Mouse (Mus musculus) left cerebral cortex, adult 2 months (tissue): ENCODE data around the gene Raet1e. TPM values are rescaled to one million over a fixed set of nuclear protein-coding genes. Genes with fewer than 3 reads are reported as not detected.
"Not testable (repeated sequence)": the region's sequence is repeated elsewhere in the genome, so short reads cannot be mapped to it uniquely, and the experiment has no call there.

Source experiments
- DNase-seq, 2 experiments: peaks; one replicate each; pipeline ENCODE4 v3.0.0; 2021 to 2022; ENCODE audit warnings: low spot score in 2 of 2, mixed read lengths in 1 of 2; ENCODE audit errors: extremely low spot score in 1 of 2
- H3K27ac ChIP-seq: fragments of 200-600 bp; 2 replicates; pipeline ENCODE4 v1.8.1; 2022
- H3K4me3 ChIP-seq: fragments of 200-600 bp; 2 replicates; pipeline ENCODE4 v1.8.1; 2022
- CTCF ChIP-seq: fragments of 200-600 bp; IDR thresholded peaks from 2 replicates; pipeline ENCODE4 v1.8.1; 2022; ENCODE audit warnings: antibody characterized with exemption, mild to moderate bottlenecking, moderate library complexity
- intact Hi-C: fragments of 180-260 bp; cut with DNase I; formaldehyde crosslinking; loops from one replicate; pipeline ENCODE4 v1.15.1; 2025
- long read RNA-seq, 2 experiments: library from polyadenylated mRNA; stranded (forward); transcript quantifications; one replicate each; pipeline ENCODE4 v2.0.0; 2021; ENCODE audit warnings: borderline mapping rate in 2 of 2
- total RNA-seq, 2 experiments: library from RNA; stranded (reverse); gene quantifications; 2 replicates each; pipeline ENCODE4 v1.2.3; 2021

Gene Raet1e
- under 1 TPM in 1 of 2 experiments, not detected in 1; 0.29 TPM for total RNA-seq
- long read RNA-seq, experiment 1, result 0 reads
- long read RNA-seq, experiment 2, result 0 reads

DNA sequence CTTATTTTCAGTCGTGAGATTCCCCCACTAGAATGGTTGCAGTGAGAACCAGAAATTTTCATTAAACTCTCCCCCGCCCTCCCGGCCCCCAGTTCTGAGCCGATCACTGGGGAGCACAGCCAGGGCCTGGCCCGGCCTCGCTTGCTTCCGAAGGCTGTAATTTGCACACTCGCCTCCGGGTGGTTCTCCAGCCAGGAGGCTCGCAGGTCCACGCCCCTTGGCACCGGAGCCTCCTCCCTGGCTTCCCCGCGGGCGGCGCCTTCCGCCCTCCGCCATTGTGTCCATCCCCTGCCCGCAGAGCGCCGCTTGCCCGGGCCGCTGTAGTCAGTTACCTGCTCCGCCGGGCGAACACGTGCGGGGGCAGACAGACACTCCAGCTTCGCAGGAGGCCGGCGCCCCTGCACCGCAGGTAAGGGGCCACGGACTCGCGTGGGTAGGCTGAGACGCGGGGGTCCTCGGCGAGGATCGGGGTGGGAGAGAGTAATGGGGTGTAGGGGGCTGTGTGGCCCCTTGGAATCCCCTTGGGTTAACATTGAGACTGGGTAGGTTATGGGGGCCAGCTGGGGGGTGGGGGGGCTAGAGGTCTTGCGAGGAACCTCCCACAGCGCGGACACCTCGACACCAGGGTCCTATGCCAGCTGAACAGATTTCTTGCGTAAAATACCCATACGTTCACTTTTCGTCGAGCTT lies at the start of gene Raet1e, which contains the start of gene H60b:
Gene Raet1e (plus strand): TSS at position 260 of the 690 bp plus-strand sequence.
Gene H60b (plus strand): TSS at position 277 of the 690 bp plus-strand sequence.
- intact Hi-C loops, result loop anchor here (10.0 kb wide), 1 partner anchor 686 kb away; no protein-coding TSS in a partner anchor
- not testable (repeated sequence) for H3K4me3 ChIP-seq

DNA sequence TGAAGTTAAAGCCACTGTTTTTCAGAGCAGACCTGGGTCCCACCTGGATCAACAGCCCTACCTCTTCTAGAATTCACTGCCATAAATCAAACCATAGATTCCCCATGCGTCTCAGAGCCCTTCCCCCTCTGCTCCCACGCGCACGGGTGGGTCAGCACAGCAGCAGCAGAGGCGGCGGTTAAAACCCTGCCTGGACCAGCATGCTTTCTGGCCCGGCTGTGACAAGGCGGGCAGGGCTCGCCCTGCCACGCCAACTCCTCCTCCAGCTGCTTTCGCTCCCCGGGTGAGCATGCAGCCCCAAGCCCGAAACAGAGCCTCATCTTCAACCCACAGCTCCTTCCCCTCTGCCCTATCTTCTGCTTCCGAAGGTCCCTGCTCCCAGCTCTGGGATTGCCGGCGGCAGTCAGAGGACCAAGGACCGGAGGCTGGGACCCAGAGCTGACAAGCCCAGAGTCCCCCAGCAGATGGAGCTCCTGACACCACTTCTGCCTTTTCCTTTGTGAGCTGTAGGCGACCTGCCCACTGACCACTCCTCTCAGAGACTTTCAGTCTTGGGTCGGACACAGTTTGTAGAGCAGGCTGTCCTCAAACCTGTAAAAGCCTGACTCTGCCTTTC lies 17.6 kb upstream of the Raet1e start:
- no peak overlapping the region for H3K27ac ChIP-seq
- TF ChIP-seq CTCF, result peak; percentile 80
- peak; percentile 47 to 74 for DNase-seq
- peak overlapping the region; percentile 39 for H3K4me3 ChIP-seq
- intact Hi-C loops, result loop anchor here (10.0 kb wide), 2 partner anchors 106 to 434 kb away; no protein-coding TSS in a partner anchor

More for the DNA sequence above, at the start of gene Raet1e, which contains the start of gene H60b:
- H3K27ac ChIP-seq, DNase-seq: not testable (repeated sequence)

DNA sequence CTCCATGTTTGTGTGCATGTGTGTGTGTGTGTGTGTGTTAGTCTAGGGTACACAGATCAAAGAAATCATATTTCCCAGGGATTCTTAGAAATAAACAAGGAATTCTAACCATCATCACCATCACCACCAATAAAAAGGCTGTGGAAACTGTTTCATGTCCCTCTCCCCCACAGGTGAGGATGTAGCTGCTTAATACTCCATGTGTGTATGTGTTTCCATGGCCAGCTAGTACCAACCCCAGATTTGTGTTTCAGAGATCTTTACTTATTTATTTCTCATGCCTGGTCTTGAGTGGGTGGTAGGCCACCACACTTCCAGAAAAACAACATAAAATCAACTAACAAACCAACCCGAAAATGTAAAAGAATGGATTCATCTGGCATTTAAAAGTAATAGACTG lies 16.2 kb upstream of the Raet1e start:
- not testable (repeated sequence) for H3K4me3 ChIP-seq, DNase-seq, H3K27ac ChIP-seq
- intact Hi-C loops, result loop anchor here (10.0 kb wide), 2 partner anchors 107 to 433 kb away; no protein-coding TSS in a partner anchor

DNA sequence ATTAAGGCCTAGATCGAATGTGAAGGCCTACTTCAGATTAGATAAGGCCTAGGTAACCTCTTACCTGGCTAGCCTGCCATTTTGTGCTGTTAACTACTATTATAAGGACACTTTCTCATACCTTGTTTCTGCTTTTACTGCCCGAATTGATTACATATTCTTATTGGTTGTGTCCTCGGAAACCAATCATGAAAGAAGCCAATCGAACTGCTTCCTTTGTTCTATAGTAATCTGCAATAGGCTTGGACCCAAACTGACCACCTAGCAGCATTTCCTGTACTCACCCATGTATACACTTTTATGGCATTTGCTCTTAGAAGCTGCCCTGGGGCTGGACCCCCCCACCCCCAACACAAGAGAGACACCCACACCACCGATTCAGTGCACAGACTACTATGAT lies 15.4 kb upstream of the Raet1e start:
- no peak for DNase-seq
- intact Hi-C loops, result loop anchor here (10.0 kb wide), 2 partner anchors 108 to 432 kb away; no protein-coding TSS in a partner anchor
- Histone ChIP-seq H3K4me3 (no peak overlapping the region), H3K27ac (no peak overlapping the region)
- no peak for TF ChIP-seq CTCF

DNA sequence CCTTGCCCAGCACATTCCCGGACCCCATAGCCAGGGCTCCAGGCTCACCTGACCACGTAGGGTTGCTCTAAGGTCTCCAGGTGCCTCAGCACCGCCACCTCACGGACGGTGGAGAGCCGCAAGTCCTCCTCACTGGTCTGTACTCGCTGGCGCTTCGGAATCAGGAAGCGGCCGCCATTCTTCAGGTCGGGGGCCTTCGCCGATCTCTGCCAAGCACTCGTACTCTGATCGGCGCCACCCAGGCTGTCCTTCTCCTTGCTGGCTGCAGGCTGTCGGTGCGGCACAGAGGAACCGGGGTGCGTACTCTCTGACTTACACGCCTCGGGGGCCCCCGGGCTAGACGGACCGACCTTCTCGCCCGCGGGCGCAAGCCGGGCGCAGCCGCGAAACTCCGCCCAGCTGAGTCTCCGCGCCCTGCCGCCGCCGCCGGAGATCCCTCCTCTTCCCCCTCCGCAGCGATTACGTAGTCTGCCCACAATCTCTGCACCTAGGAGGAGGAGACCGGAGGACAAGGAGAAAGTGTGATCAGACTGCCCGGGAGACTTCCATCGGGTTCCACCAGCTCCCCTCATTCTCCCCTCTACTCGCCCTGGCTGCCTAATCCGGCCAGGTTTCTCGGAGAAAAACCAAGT lies 9.8 kb upstream of the Raet1e start:
- TF ChIP-seq CTCF, result peak; percentile 21
- Histone ChIP-seq H3K4me3 (peak overlapping the region; percentile 51), H3K27ac (0 out of 2 replicates have a peak overlapping the region, but pooled peaks have one; percentile 44)
- intact Hi-C loops, result loop anchor here (10.0 kb wide), 2 partner anchors 114 to 426 kb away; no protein-coding TSS in a partner anchor
- peak; percentile 32 to 39 for DNase-seq

DNA sequence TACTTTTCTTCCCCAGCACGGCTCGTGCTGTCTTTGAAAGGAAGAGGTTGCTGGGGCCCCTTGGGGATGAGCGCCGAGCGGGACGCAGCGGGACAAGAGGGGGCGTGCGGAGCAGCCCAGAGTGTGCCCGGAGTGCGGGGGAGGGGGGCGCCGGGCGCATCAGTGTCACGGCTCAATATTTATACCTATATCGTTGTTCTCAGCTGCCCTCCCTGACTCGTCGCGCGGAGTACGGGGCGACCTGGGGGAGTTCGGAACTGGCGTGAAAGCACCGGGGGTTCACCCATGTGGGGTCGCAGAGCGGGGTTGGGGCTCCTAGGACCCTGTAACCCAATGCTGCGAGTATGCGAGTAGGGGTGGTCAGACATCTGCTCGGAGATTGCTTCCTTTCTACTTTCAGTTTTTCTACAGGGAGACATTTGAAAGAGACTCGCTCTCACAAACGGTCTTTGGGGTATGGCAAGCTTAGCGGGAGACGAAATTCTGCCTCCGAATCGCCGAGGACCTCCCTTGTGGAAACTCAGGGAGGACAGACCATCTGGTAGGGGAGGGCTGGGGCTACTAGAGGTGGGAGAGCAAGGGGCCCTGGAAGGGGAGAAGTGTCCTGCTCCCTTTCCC lies 9.2 kb upstream of the Raet1e start, which contains the start of gene E030030I06Rik:
Gene E030030I06Rik (minus strand): TSS at position 198 of the 618 bp plus-strand sequence.
- 0 out of 2 replicates have a peak within 1 kb of the TSS, but pooled peaks have one; percentile 44 for H3K27ac ChIP-seq
- intact Hi-C loops, result loop anchor here (10.0 kb wide), 2 partner anchors 114 to 426 kb away; no protein-coding TSS in a partner anchor
- peak in 1 of 2 experiments; percentile 23 for DNase-seq
- no peak for TF ChIP-seq CTCF
- peak within 1 kb of the TSS; percentile 51 for H3K4me3 ChIP-seq

DNA sequence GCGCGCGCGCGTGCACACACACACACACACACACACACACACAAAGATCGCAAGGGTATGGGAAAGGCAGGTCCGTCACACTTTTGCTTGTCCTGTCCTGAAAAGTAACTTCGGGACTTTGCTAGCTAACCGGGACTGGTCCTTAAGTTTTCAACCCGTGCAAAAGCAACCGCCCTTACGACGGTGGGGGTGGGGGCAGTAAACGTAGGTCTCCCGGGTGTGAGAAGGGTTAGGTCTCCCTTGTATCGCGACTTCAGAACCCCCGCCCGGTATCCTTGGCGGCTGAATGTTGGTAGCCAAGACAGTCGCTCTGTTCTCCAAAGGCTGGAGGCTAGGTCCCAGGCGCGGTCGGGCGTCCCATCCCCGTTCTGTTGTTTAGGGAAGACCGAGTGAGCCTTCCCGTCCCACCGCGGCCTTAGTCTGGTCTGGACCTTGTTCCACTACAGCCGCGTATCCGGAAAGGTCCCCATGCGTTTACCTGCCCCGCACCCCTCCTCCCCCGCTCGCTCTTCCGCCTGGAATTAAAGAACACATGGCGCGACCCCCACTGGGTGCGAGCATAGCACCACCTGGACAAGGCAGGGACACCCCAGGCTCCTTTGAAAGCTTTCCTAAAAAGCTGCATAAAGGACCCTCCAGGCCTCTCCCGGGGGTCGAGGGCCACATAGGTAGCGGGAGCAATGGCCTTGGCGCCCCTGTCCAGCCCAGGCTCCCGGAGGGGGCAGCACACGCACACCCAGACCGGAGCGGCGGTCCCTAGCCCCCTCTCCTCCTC lies 8.5 kb upstream of the Raet1e start:
- Histone ChIP-seq H3K27ac (no peak overlapping the region), H3K4me3 (peak overlapping the region; percentile 51)
- DNase-seq, result no peak
- no peak for TF ChIP-seq CTCF
- intact Hi-C loops, result loop anchor here (5.0 to 10.0 kb wide), 5 partner anchors 115 to 1197 kb away; no protein-coding TSS in a partner anchor

DNA sequence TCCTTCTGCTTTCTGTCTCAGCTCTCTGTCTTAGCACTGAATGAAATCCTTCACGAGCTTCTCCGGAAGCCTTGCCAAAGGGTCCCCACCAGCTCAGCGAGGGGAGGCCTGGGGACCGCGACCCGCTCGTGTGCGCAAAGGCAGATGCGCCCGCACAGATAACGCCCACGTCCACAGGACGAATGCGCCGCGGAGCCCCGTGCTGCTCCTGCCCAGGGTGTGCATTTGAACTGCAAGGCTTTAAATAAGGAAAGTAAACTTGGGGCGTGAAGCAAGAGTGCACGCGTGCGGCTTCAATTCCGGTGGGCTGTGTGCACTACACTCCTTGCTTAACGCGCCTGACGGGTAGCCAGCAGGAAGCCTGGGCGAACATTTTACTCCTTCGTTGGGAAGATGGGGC lies 7.8 kb upstream of the Raet1e start:
- DNase-seq, result no peak
- TF ChIP-seq CTCF, result no peak
- intact Hi-C loops, result loop anchor here (5.0 to 10.0 kb wide), 3 partner anchors 667 to 1197 kb away; no protein-coding TSS in a partner anchor
- Histone ChIP-seq H3K27ac (no peak overlapping the region), H3K4me3 (no peak overlapping the region)

DNA sequence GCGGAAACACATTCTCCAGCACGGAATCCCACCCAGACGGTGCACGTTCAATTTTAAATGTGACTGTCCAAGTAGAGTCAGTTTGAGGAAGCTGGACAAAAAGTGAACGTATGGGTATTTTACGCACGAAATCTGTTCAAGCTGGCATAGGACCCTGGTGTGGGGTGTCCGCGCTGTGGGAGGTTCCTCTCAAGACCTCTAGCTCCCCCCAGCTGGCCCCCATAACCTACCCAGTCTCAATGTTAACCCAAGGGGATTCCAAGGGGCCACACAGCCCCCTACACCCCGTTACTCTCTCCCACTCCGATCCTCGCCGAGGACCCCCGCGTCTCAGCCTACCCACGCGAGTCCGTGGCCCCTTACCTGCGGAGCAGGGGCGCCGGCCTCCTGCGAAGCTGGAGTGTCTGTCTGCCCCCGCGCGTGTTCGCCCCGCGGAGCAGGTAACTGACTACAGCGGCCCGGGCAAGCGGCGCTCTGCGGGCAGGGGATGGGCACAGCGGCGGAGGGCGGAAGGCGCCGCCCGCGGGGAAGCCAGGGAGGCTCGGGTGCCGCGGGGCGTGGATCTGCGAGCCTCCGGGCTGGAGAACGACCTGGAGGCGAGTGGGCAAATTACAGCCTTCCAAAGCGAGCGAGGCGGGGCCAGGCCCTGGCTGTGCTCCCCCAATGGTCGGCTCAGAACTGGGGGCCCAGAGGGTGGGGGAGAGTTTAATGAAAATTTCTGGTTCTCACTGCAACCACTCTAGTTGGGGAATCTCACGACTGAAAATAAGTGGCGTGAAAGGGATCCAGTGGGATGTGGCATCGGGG lies 7.1 kb upstream of the Raet1e start:
- H3K27ac ChIP-seq, DNase-seq, H3K4me3 ChIP-seq: not testable (repeated sequence)
- intact Hi-C loops, result loop anchor here (5.0 to 10.0 kb wide), 3 partner anchors 666 to 1196 kb away; no protein-coding TSS in a partner anchor

DNA sequence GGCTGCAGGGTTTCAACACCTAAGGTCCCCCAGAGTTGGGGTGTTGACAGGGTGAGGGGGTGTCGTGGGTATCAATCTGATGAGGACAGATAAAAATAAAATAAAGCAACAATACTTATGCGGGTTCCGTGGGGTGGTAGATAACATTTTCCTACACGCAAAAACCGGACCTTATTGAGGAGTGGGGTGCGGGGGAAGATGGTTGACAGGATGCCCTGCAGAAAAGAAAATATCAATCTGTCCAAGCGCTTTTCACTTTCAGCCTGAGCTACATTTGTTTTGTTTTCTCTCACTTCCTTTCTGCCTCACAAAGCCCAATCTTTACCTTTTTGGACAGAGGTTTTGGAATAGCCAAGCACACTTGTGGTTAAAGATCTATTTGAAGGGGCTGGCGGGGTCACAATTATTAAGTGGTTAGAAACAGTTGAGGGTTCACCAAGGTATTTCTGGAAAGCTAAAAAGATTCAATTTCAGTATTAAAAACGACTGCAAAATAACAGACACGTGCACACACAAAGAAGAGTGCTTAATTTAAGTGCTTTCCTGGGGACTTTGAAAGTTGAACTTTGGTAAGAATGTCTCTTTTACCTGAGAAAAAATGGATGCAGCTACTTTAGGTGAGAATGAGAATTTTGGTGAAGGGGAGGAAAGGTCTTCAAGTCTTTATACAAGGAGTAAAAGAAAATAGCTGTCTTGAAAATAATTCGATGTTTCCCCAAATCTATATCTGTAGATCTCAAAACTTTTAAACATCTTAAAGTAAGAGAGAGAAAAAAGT lies 6.3 kb upstream of the Raet1e start:
- not testable (repeated sequence) for DNase-seq, H3K27ac ChIP-seq, H3K4me3 ChIP-seq
- intact Hi-C loops, result loop anchor here (5.0 to 10.0 kb wide), 3 partner anchors 665 to 1195 kb away; no protein-coding TSS in a partner anchor

DNA sequence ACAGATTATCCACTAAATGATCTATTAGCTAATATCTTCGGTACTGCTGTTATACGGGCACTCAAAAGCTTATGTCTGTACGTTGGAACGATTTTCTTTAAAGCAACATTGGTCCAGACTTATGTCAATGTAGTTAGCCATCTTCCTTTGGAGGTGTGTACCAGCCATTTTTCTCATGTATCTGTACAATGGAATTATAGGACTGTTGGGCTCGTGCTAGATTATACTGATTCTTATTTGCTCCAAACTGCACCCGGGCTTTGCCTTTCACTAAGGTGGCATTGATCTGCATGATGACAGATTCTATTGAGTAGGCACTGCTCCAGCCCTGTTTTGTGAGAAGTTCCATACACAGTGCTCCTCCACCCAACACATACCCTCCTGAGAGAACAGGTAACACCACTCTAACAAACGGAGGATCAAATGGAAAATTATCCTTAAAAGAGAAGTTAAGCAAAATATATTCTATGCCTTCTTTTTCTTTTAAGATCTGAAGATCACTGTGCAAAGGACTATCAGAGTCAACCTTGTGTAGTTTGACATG lies 5.2 kb upstream of the Raet1e start:
- intact Hi-C loops, result loop anchor here (5.0 to 10.0 kb wide), 3 partner anchors 664 to 1194 kb away; no protein-coding TSS in a partner anchor
- H3K4me3 ChIP-seq, DNase-seq, H3K27ac ChIP-seq: not testable (repeated sequence)

DNA sequence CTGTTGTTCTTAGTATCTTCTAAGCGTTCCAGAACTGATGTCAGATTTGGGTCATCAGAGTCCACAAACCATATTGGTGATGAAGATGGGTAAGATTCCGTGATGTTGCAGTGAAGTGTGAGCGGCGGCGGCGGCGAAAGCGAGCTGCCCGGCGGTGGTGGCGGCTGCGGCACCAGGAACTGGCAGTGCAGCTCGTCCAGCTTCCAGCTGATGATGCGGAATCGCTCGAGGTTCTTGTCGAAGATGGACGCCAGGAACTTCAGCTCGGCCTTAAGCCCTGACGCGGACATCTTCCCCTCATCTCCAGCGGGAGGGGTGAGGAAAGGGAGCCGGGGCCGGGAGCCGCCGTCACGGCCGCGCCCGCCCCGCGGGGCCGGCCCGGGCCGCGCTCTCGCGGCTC lies 4.2 kb upstream of the Raet1e start:
- H3K27ac ChIP-seq, DNase-seq, H3K4me3 ChIP-seq: not testable (repeated sequence)
- intact Hi-C loops, result loop anchor here (5.0 to 10.0 kb wide), 3 partner anchors 663 to 1193 kb away; no protein-coding TSS in a partner anchor
